In genomic region chr11:117618774-117619173, GRCm38 (mm10) we compare ENCODE assay signal across 8 mouse cellular contexts. TPM values are rescaled to one million over a fixed set of nuclear protein-coding genes. Genes with fewer than 3 reads are reported as not detected.
A peak's percentile ranks its signal among the peaks of the same experiment; 100 is the strongest.
DNase-seq lines count a peak whose midpoint lies in the region; ATAC-seq lines count a peak whose summit lies in the region.

No protein-coding gene starts in this region.

- no peaks in the 10 kb centered on the region for H3K27me3 ChIP-seq in forebrain, embryonic 16.5 days (replicated peaks; ENCODE audit: control insufficient read depth, insufficient read depth, low read length)
- no peaks in the 10 kb centered on the region for H3K27me3 ChIP-seq in forebrain, embryonic 14.5 days (replicated peaks; ENCODE audit: control insufficient read depth, insufficient read depth, low read length)

- ATAC-seq in forebrain, embryonic 16.5 days: no peak
- ATAC-seq in forebrain, embryonic 14.5 days: no peak
- ATAC-seq in megakaryocyte, adult 5-6 weeks (ENCODE audit: poor library complexity, severe bottlenecking): peak; percentile 45; the same call in 1 of the 2 replicates

- H3K4me1 ChIP-seq in forebrain, embryonic 16.5 days (replicated peaks; ENCODE audit: control insufficient read depth, insufficient read depth, low read length): peaks cover 24% of the 10 kb centered on the region
- peaks cover 16% of the 10 kb centered on the region for H3K4me1 ChIP-seq in forebrain, embryonic 14.5 days (ENCODE audit: control insufficient read depth, insufficient read depth, low read length)

- no peaks in the 10 kb centered on the region for H3K36me3 ChIP-seq in forebrain, embryonic 16.5 days (ENCODE audit: control insufficient read depth, insufficient read depth)
- H3K36me3 ChIP-seq in forebrain, embryonic 14.5 days (ENCODE audit: control insufficient read depth, insufficient read depth, low read length): no peaks in the 10 kb centered on the region

- DNase-seq in forebrain, embryonic 14.5 days (ENCODE audit: low spot score): no peak
- DNase-seq in MN1 (ENCODE audit: low spot score): peak; percentile 22
- DNase-seq in gastrocnemius, postnatal 36 days: peak; percentile 44 to 64
- no peak for DNase-seq in frontal cortex, postnatal 10 days (ENCODE audit: low spot score in 2 of 2)
- no peak for DNase-seq in Muller cell, postnatal 12 days (ENCODE audit: inconsistent ontology term)
- no peak for DNase-seq in right cerebral cortex, postnatal 14 days

- intact Hi-C loops in gastrocnemius, postnatal 36 days (cut with DNase I): loop anchor here (2.0 kb wide), 1 partner anchor 76 kb away; no protein-coding TSS in a partner anchor

- H3K4me3 ChIP-seq in forebrain, embryonic 16.5 days (replicated peaks; ENCODE audit: low read length): no peak overlapping the region
- no peak overlapping the region for H3K4me3 ChIP-seq in forebrain, embryonic 14.5 days (ENCODE audit: low read depth, low read length)

- H3K9me3 ChIP-seq in forebrain, embryonic 16.5 days (ENCODE audit: control insufficient read depth, low read length): no peaks in the 10 kb centered on the region
- H3K9me3 ChIP-seq in forebrain, embryonic 14.5 days (replicated peaks; ENCODE audit: control insufficient read depth, low read length): no peaks in the 10 kb centered on the region

- H3K27ac ChIP-seq in forebrain, embryonic 16.5 days (ENCODE audit: low read length): no peak overlapping the region
- H3K27ac ChIP-seq in forebrain, embryonic 14.5 days (ENCODE audit: low read depth, low read length): no peak overlapping the region; the same call in 1 of the 2 replicates

- no peak overlapping the region for H3K4me2 ChIP-seq in forebrain, embryonic 16.5 days (ENCODE audit: low read length)
- H3K4me2 ChIP-seq in forebrain, embryonic 14.5 days (ENCODE audit: low read length): no peak overlapping the region

- H3K9ac ChIP-seq in forebrain, embryonic 16.5 days (replicated peaks; ENCODE audit: low read depth, low read length): peak overlapping the region; percentile 36; the same call in 1 of the 2 replicates
- no peak overlapping the region for H3K9ac ChIP-seq in forebrain, embryonic 14.5 days (ENCODE audit: low read length)

- WGBS in forebrain, embryonic 16.5 days: 66% methylated on average over 7 of the region's 7 CpGs
- WGBS in forebrain, embryonic 14.5 days: 62% methylated on average over 7 of the region's 7 CpGs

RNA-seq across cellular contexts. Expression of gene Tnrc6c, which starts 35.3 kb away (rescaled TPM):
- 28.0 and 29.7 TPM in 2 replicates for polyA plus RNA-seq in forebrain, embryonic 16.5 days (2015; fragmentation: Nextera tagmentation; extraction: Ambion mirVana)
- polyA plus RNA-seq in forebrain, embryonic 14.5 days (2014; fragmentation: Nextera tagmentation; extraction: Ambion mirVana): 20.0 and 24.5 TPM in 2 replicates
- 10 to 100 TPM; 15.0 to 19.6 TPM for total RNA-seq in gastrocnemius, postnatal 36 days (2021)
- total RNA-seq in megakaryocyte, adult 5-6 weeks (2015): 16.3 and 19.1 TPM in 2 replicates
- total RNA-seq in megakaryocyte, adult 5-6 weeks (2017): 17.9 and 20.4 TPM in 2 replicates

Comparison
In these comparisons a context has a peak if more than half of its experiments do, and no peak if none do; other contexts are left out.
1. DNase-seq: peak in MN1 (single experiment) and gastrocnemius, postnatal 36 days (2 of 2); none in forebrain, embryonic 14.5 days (single experiment), frontal cortex, postnatal 10 days (0 of 2), Muller cell, postnatal 12 days (single experiment) and right cerebral cortex, postnatal 14 days (single experiment).